Mouse (Mus musculus): ENCODE data around the gene Thra.

- TF ChIP-seq CTCF (IDR thresholded peaks at IDR 0.05; ENCODE audit: low read depth, low read length) (no peak), POLR2A (IDR thresholded peaks at IDR 0.05; ENCODE audit: borderline replicate concordance, low read depth, low read length) (no peak)
These were observed 64.2 kb downstream of the Thra start, which contains the start of gene Casc3 for GRCm38 (mm10) chr11:98804605-98805004.
